Mouse (Mus musculus): ENCODE results near the gene Col18a1.

- TF ChIP-seq CTCF (conservative IDR thresholded peaks at IDR 0.05; ENCODE audit: low read length) (no peak), POU5F1 (IDR thresholded peaks at IDR 0.05; ENCODE audit: borderline replicate concordance, low read length) (no peak), NANOG (IDR thresholded peaks at IDR 0.05; ENCODE audit: borderline replicate concordance, low read length) (no peak)
Measured at GRCm38 (mm10) chr10:77127926-77128325, 38.4 kb downstream of the Col18a1 start.

All from E14TG2a.4 (cell line).